Mouse (Mus musculus) gastrocnemius, postnatal 36 days (tissue): Measurements from ENCODE around the gene Rbck1. TPM values are rescaled to one million over a fixed set of nuclear protein-coding genes. Genes with fewer than 3 reads are reported as not detected.

ENCODE experiments used
- DNase-seq, 2 experiments: peaks; one replicate each; pipeline ENCODE4 v3.0.0; 2022
- intact Hi-C: fragments of 180-260 bp; cut with DNase I; formaldehyde crosslinking; loops from one replicate; pipeline ENCODE4 v1.15.1; 2025
- total RNA-seq, 2 experiments: library from RNA; stranded (reverse); gene quantifications; 2 replicates each; pipeline ENCODE4 v1.2.3; 2021

Gene Rbck1
- total RNA-seq, 2 experiments from 2014 or later = 24.4 to 31.6 TPM

GRCm38 (mm10) chr2:152345393-152345792 lies 12.9 kb upstream of the Rbck1 start:
- DNase-seq = no peak
- intact Hi-C loops = no loop called here

GRCm38 (mm10) chr2:152344909-152345308 lies 12.5 kb upstream of the Rbck1 start:
- intact Hi-C loops = no loop called here
- no peak for DNase-seq

GRCm38 (mm10) chr2:152344361-152344760 lies 11.9 kb upstream of the Rbck1 start:
- no peak for DNase-seq
- intact Hi-C loops = no loop called here

- DNase-seq = peak; percentile 64 to 65
- intact Hi-C loops = no loop called here
Observed at GRCm38 (mm10) chr2:152343329-152344213, 11.1 kb upstream of the Rbck1 start, which contains the start of gene Trib3. Gene Trib3, minus strand, starts transcription at chr2:152344032.

GRCm38 (mm10) chr2:152339631-152340179 lies 7.3 kb upstream of the Rbck1 start:
- DNase-seq = no peak
- intact Hi-C loops = no loop called here

GRCm38 (mm10) chr2:152338319-152338718 lies 5.9 kb upstream of the Rbck1 start:
- intact Hi-C loops = no loop called here
- no peak for DNase-seq

- intact Hi-C loops = no loop called here
Observed at GRCm38 (mm10) chr2:152337591-152338212, 5.2 kb upstream of the Rbck1 start.

GRCm38 (mm10) chr2:152336856-152337255 lies 4.4 kb upstream of the Rbck1 start:
- no peak for DNase-seq
- intact Hi-C loops = no loop called here

More at GRCm38 (mm10) chr2:152337591-152338212, 5.2 kb upstream of the Rbck1 start:
- no peak for DNase-seq

GRCm38 (mm10) chr2:152335289-152335820 lies 2.9 kb upstream of the Rbck1 start:
- intact Hi-C loops = no loop called here
- no peak for DNase-seq

GRCm38 (mm10) chr2:152333345-152334006 lies 1.0 kb upstream of the Rbck1 start:
- intact Hi-C loops = no loop called here
- no peak for DNase-seq

- intact Hi-C loops = no loop called here
- DNase-seq = no peak
Observed at GRCm38 (mm10) chr2:152330858-152331423, 1.5 kb downstream of the Rbck1 start.

- DNase-seq = no peak
- intact Hi-C loops = no loop called here
Observed at GRCm38 (mm10) chr2:152327980-152328379, 4.5 kb downstream of the Rbck1 start.

GRCm38 (mm10) chr2:152326654-152327053 lies 5.8 kb downstream of the Rbck1 start:
- intact Hi-C loops = no loop called here
- no peak for DNase-seq

GRCm38 (mm10) chr2:152326157-152326556 lies 6.3 kb downstream of the Rbck1 start:
- no peak for DNase-seq
- intact Hi-C loops = no loop called here

- intact Hi-C loops = no loop called here
- no peak for DNase-seq
Observed at GRCm38 (mm10) chr2:152324842-152325241, 7.6 kb downstream of the Rbck1 start.

GRCm38 (mm10) chr2:152323971-152324370 lies 8.5 kb downstream of the Rbck1 start:
- intact Hi-C loops = no loop called here
- DNase-seq = no peak

- intact Hi-C loops = no loop called here
- DNase-seq = no peak
Observed at GRCm38 (mm10) chr2:152322198-152322597, 10.3 kb downstream of the Rbck1 start.

- intact Hi-C loops = no loop called here
- DNase-seq = no peak
Observed at GRCm38 (mm10) chr2:152321558-152321957, 10.9 kb downstream of the Rbck1 start.

- intact Hi-C loops = no loop called here
- DNase-seq = no peak
Observed at GRCm38 (mm10) chr2:152317054-152317453, 15.4 kb downstream of the Rbck1 start.

- no peak for DNase-seq
- intact Hi-C loops = no loop called here
Observed at GRCm38 (mm10) chr2:152313926-152314325, 18.5 kb downstream of the Rbck1 start.
